Mouse (Mus musculus) hindbrain, postnatal 0 days (tissue): ENCODE data around the gene Alox5ap. TPM values are rescaled to one million over a fixed set of nuclear protein-coding genes. Genes with fewer than 3 reads are reported as not detected.

Experiments
- ATAC-seq: fragments of 200-750 bp; cut with Nextera tagmentation; 2 replicates; pipeline ENCODE4 v1.8.0; 2017; ENCODE audit warnings: mild to moderate bottlenecking, moderate TSS enrichment, moderate library complexity
- DNase-seq: peaks from one replicate; pipeline ENCODE4 v3.0.0-alpha.2; 2015; ENCODE audit warnings: low spot score
- H3K27ac ChIP-seq: fragments of 300-500 bp; sonication (generic); 2 replicates; pipeline ENCODE4 v1.5.1; 2014; ENCODE audit warnings: mild to moderate bottlenecking
- H3K27me3 ChIP-seq: fragments of 300-500 bp; sonication (generic); 2 replicates; pipeline ENCODE4 v1.6.1; 2014; ENCODE audit warnings: low read length, mixed read lengths; ENCODE audit not compliant: insufficient read depth
- H3K36me3 ChIP-seq: fragments of 300-500 bp; sonication (generic); 2 replicates; pipeline ENCODE4 v1.6.1; 2014; ENCODE audit warnings: low read length, mixed read lengths; ENCODE audit not compliant: insufficient read depth
- H3K4me1 ChIP-seq: fragments of 300-500 bp; sonication (generic); 2 replicates; pipeline ENCODE4 v1.6.1; 2014; ENCODE audit warnings: antibody characterized with exemption, low read length, mixed read lengths; ENCODE audit not compliant: insufficient read depth
- H3K4me2 ChIP-seq: fragments of 300-500 bp; sonication (generic); 2 replicates; pipeline ENCODE4 v1.6.1; 2014; ENCODE audit warnings: low read depth, mild to moderate bottlenecking, low read length, moderate library complexity, mixed read lengths
- H3K4me3 ChIP-seq: fragments of 300-500 bp; sonication (generic); 2 replicates; pipeline ENCODE4 v1.5.1; 2014; ENCODE audit warnings: low read length
- H3K9ac ChIP-seq: fragments of 300-500 bp; sonication (generic); replicated peaks from 2 replicates; pipeline ENCODE4 v1.6.1; 2014; ENCODE audit warnings: mild to moderate bottlenecking, low read length, moderate library complexity, mixed read lengths
- H3K9me3 ChIP-seq: fragments of 300-500 bp; sonication (generic); 2 replicates; pipeline ENCODE4 v1.6.1; 2016; ENCODE audit warnings: low read length, mixed read lengths
- CTCF ChIP-seq: IDR thresholded peaks from 2 replicates; pipeline ENCODE4 v1.5.1; 2016; ENCODE audit warnings: antibody characterized with exemption, control low read depth, low read depth
- WGBS: fragments of 180-500 bp; shearing (Covaris S2); extraction: QIAGEN DNeasy Blood & Tissue Kit; methylation state at CpG from one replicate; pipeline ENCODE4 v1.1.7; 2014; 5-methylcytosine and 5-hydroxymethylcytosine counted together
- polyA plus RNA-seq: library from polyadenylated mRNA; unstranded; fragments of >200 nt; fragmentation: Nextera tagmentation; extraction: Ambion mirVana; gene quantifications from 2 replicates; pipeline ENCODE4 v1.2.1, GENCODE M21; 2015
- total RNA-seq: library from RNA; depleted of rRNA; stranded (reverse); fragments of >200 nt; gene quantifications from 2 replicates; pipeline ENCODE4 v1.2.3, GENCODE M21; 2014

Gene Alox5ap
- total and polyA plus RNA-seq, 2 experiments from 2014 or later, result 6.6 to 14.4 TPM

- no peaks in the 10 kb centered on the region for H3K36me3 ChIP-seq
- TF ChIP-seq CTCF, result no peak
- no peaks in the 10 kb centered on the region for H3K4me1 ChIP-seq
- ATAC-seq (peak; percentile 97), DNase-seq (peak; percentile 95)
- H3K9me3 ChIP-seq, result no peaks in the 10 kb centered on the region
- peak overlapping the region; percentile 45 for H3K4me3 ChIP-seq
- 2% methylated on average over 50 of the region's 55 CpGs for WGBS
- H3K4me2 ChIP-seq, result peak overlapping the region; percentile 56
- H3K27me3 ChIP-seq, result no peaks in the 10 kb centered on the region
- H3K27ac ChIP-seq, result peak overlapping the region; percentile 81
- peak overlapping the region; percentile 52 for H3K9ac ChIP-seq
These were observed 35.6 kb upstream of the Alox5ap start for GRCm38 (mm10) chr5:149228700-149229618.

DNA sequence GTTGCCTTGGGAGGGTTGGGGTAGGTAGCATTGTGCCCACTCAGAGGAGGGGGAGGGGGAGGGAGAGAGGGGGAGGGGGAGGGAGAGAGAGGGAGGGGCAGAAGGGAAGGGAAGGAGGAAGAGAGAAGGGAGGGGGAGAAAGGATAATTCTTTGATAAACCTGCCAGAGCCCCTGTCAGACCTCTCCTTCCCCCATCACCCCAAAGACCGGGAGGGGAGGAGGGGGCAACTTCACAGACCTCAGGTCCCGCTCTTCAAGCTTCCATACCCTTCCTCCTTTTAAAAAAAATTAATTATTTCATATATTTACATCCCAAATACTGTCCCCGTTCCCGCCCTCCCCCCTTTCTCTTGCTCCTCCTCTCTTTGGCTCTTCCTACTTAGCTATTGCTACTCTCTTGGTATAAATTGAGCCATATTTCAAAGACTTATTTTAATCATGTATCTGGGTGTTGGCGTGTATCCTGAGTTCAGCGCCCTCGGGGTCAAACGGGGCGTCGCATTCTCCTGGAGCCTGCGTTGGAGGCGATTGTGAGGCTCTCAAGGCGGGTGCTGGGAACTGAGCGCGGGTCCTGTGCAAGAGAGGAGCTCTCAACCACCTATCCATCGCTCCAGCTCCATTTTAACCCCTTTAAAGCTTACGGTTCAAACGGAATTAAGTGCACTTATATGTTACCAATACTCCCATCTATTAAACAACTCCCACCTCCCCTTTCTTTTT lies 34.8 kb upstream of the Alox5ap start:
- no peak for TF ChIP-seq CTCF
- no peaks in the 10 kb centered on the region for H3K27me3 ChIP-seq
- peak overlapping the region; percentile 56 for H3K4me2 ChIP-seq
- peak overlapping the region; percentile 81 for H3K27ac ChIP-seq
- no peaks in the 10 kb centered on the region for H3K36me3 ChIP-seq
- no peaks in the 10 kb centered on the region for H3K9me3 ChIP-seq
- 0 out of 2 replicates have a peak, but pooled peaks have one; percentile 1 for ATAC-seq
- 76% methylated on average over 18 of the region's 18 CpGs for WGBS
- no peaks in the 10 kb centered on the region for H3K4me1 ChIP-seq
- H3K9ac ChIP-seq, result peak overlapping the region; percentile 52
- peak overlapping the region; percentile 45 for H3K4me3 ChIP-seq
- no peak for DNase-seq

- no peaks in the 10 kb centered on the region for H3K36me3 ChIP-seq
- no peak for DNase-seq
- H3K27me3 ChIP-seq, result no peaks in the 10 kb centered on the region
- H3K9ac ChIP-seq, result no peak overlapping the region
- ATAC-seq, result no peak
- 79% methylated on average over 7 of the region's 7 CpGs for WGBS
- no peak overlapping the region for H3K4me2 ChIP-seq
- no peaks in the 10 kb centered on the region for H3K4me1 ChIP-seq
- no peak overlapping the region for H3K27ac ChIP-seq
- H3K4me3 ChIP-seq, result no peak overlapping the region
- H3K9me3 ChIP-seq, result no peaks in the 10 kb centered on the region
- no peak for TF ChIP-seq CTCF
These were observed 29.6 kb upstream of the Alox5ap start for GRCm38 (mm10) chr5:149235002-149235401.

- no peaks in the 10 kb centered on the region for H3K27me3 ChIP-seq
- TF ChIP-seq CTCF, result no peak
- ATAC-seq (no peak), DNase-seq (peak; percentile 15)
- H3K4me1 ChIP-seq, result no peaks in the 10 kb centered on the region
- H3K9me3 ChIP-seq, result no peaks in the 10 kb centered on the region
- no peak overlapping the region for H3K4me2 ChIP-seq
- 64% methylated on average over 24 of the region's 24 CpGs for WGBS
- H3K9ac ChIP-seq, result no peak overlapping the region
- H3K27ac ChIP-seq, result no peak overlapping the region
- H3K4me3 ChIP-seq, result no peak overlapping the region
- no peaks in the 10 kb centered on the region for H3K36me3 ChIP-seq
These were observed 27.2 kb upstream of the Alox5ap start for GRCm38 (mm10) chr5:149237221-149237950.

GRCm38 (mm10) chr5:149242467-149242866 lies 22.1 kb upstream of the Alox5ap start:
- H3K36me3 ChIP-seq, result no peaks in the 10 kb centered on the region
- WGBS, result 74% methylated on average over 5 of the region's 5 CpGs
- TF ChIP-seq CTCF, result no peak
- H3K27me3 ChIP-seq, result no peaks in the 10 kb centered on the region
- peaks cover 4% of the 10 kb centered on the region; the same call in 1 of the 2 replicates for H3K4me1 ChIP-seq
- H3K4me3 ChIP-seq, result no peak overlapping the region
- no peak for DNase-seq
- ATAC-seq, result no peak
- H3K4me2 ChIP-seq, result no peak overlapping the region
- H3K9me3 ChIP-seq, result no peaks in the 10 kb centered on the region
- no peak overlapping the region for H3K9ac ChIP-seq
- no peak overlapping the region for H3K27ac ChIP-seq

DNA sequence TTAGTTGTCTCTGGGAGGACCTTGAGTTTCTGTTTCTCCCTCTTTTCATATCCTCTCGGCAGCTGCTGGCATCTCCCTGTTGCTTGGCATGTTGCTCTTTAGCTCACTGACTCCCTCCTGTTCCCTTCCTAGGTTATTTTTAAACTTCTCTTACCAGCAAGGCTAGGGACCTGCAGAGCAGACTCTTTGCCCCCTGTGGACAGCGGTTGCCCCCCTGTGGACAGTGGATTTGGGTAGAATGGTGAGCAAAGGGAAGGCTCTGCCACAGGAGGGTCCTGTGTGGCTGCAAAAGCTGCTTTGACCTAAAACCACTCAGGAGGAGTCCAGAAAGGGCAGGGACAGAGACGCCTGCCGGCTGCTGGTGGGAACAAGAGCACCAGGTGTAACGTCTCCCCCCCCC lies 21.5 kb upstream of the Alox5ap start:
- WGBS, result 43% methylated on average over 5 of the region's 5 CpGs
- no peak for ATAC-seq
- Histone ChIP-seq H3K4me3 (no peak overlapping the region), H3K4me1 (peaks cover 4% of the 10 kb centered on the region; the same call in 1 of the 2 replicates), H3K36me3 (no peaks in the 10 kb centered on the region), H3K27me3 (no peaks in the 10 kb centered on the region), H3K9me3 (no peaks in the 10 kb centered on the region), H3K9ac (no peak overlapping the region), H3K4me2 (no peak overlapping the region), H3K27ac (no peak overlapping the region)
- DNase-seq, result no peak
- no peak for TF ChIP-seq CTCF
